Mouse (Mus musculus): ENCODE results near the gene Apbb2.

The Apbb2 gene

GRCm38 (mm10) chr5:66618597-66618996, at the start of gene Apbb2:
Gene Apbb2 (minus strand): TSS chr5:66618784.
- DNase-seq = peak; percentile 92

- no peak for DNase-seq
Observed at GRCm38 (mm10) chr5:66654220-66654619, 35.6 kb upstream of the Apbb2 start.

- no peak for DNase-seq
Observed at GRCm38 (mm10) chr5:66647504-66647903, 28.9 kb upstream of the Apbb2 start.

GRCm38 (mm10) chr5:66643260-66643659, 24.7 kb upstream of the Apbb2 start:
- no peak for DNase-seq

GRCm38 (mm10) chr5:66642156-66642555, 23.6 kb upstream of the Apbb2 start:
- DNase-seq = no peak

- DNase-seq = no peak
Observed at GRCm38 (mm10) chr5:66635459-66636079, 17.0 kb upstream of the Apbb2 start.

- no peak for DNase-seq
Observed at GRCm38 (mm10) chr5:66627805-66628204, 9.2 kb upstream of the Apbb2 start.

GRCm38 (mm10) chr5:66620191-66620625, 1.6 kb upstream of the Apbb2 start:
- peak; percentile 82 for DNase-seq

GRCm38 (mm10) chr5:66619675-66620074, 1.1 kb upstream of the Apbb2 start:
- DNase-seq = no peak

GRCm38 (mm10) chr5:66619195-66619594, 611 bp upstream of the Apbb2 start:
- DNase-seq = no peak

GRCm38 (mm10) chr5:66617921-66618460, 593 bp downstream of the Apbb2 start:
- no peak for DNase-seq

- no peak for DNase-seq
Observed at GRCm38 (mm10) chr5:66614940-66615339, 3.6 kb downstream of the Apbb2 start.

GRCm38 (mm10) chr5:66613725-66614124, 4.9 kb downstream of the Apbb2 start:
- no peak for DNase-seq

GRCm38 (mm10) chr5:66612964-66613363, 5.6 kb downstream of the Apbb2 start:
- no peak for DNase-seq

- no peak for DNase-seq
Observed at GRCm38 (mm10) chr5:66611851-66612250, 6.7 kb downstream of the Apbb2 start.

- no peak for DNase-seq
Observed at GRCm38 (mm10) chr5:66611361-66611760, 7.2 kb downstream of the Apbb2 start.

GRCm38 (mm10) chr5:66610270-66610669, 8.3 kb downstream of the Apbb2 start:
- DNase-seq = no peak

- no peak for DNase-seq
Observed at GRCm38 (mm10) chr5:66609306-66609705, 9.3 kb downstream of the Apbb2 start.

- no peak for DNase-seq
Observed at GRCm38 (mm10) chr5:66607801-66608200, 10.8 kb downstream of the Apbb2 start.

- DNase-seq = no peak
Observed at GRCm38 (mm10) chr5:66607201-66607600, 11.4 kb downstream of the Apbb2 start.

GRCm38 (mm10) chr5:66605636-66606035, 12.9 kb downstream of the Apbb2 start:
- DNase-seq = no peak

- DNase-seq = no peak
Observed at GRCm38 (mm10) chr5:66604423-66604822, 14.2 kb downstream of the Apbb2 start.

GRCm38 (mm10) chr5:66603746-66604145, 14.8 kb downstream of the Apbb2 start:
- no peak for DNase-seq

GRCm38 (mm10) chr5:66603223-66603622, 15.4 kb downstream of the Apbb2 start:
- no peak for DNase-seq

- no peak for DNase-seq
Observed at GRCm38 (mm10) chr5:66602287-66602820, 16.2 kb downstream of the Apbb2 start.

Data from right cerebral cortex, postnatal 4 days (tissue).